Mouse (Mus musculus): ENCODE results near the gene Pitpnm3.
A peak's percentile ranks its signal among the peaks of the same experiment; 100 is the strongest.

DNA sequence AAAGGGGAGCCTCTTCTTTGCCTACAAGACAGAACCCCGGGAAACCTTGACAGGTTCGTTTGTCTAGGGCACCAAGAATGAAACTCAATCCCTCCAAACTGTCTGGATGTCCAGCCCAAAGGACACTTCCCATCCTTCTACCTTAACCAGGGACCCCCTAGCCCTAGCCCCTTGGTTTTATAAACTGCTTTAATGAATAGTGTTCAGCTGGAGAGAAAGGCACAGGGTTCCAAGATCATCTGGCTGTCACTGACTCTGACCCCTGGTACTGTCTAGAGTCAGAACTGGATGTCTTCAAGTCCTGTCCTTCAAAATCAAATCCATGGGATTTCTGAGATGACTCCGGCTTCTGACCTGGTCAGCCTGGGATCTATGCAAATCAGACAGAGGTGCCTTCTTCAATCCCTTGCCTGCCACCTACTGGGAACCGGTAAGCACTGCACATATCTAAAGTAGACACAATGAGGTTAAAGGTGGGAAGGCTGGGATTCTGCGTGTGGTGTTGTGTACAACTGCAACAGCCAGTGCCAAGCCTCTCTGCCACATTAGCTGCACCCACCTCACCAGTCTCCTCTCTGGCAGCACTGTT is 111.3 kb downstream of the Pitpnm3 start:
- peak; percentile 48; the same call in 1 of the 2 replicates for TF ChIP-seq CTCF (IDR thresholded peaks at IDR 0.05; ENCODE audit: borderline replicate concordance, insufficient read depth, low read length)
- no peak for TF ChIP-seq POLR2A (IDR thresholded peaks at IDR 0.05; ENCODE audit: low read depth, low read length)
